Mouse (Mus musculus): ENCODE results near the gene Zfp322a. TPM values are rescaled to one million over a fixed set of nuclear protein-coding genes. Genes with fewer than 3 reads are reported as not detected.
"Not testable (repeated sequence)": the region's sequence is repeated elsewhere in the genome, so short reads cannot be mapped to it uniquely, and the experiment has no call there.

Zfp322a gene
- polyA plus RNA-seq, 1 experiment from 2014 or later: 59.9 TPM

DNA sequence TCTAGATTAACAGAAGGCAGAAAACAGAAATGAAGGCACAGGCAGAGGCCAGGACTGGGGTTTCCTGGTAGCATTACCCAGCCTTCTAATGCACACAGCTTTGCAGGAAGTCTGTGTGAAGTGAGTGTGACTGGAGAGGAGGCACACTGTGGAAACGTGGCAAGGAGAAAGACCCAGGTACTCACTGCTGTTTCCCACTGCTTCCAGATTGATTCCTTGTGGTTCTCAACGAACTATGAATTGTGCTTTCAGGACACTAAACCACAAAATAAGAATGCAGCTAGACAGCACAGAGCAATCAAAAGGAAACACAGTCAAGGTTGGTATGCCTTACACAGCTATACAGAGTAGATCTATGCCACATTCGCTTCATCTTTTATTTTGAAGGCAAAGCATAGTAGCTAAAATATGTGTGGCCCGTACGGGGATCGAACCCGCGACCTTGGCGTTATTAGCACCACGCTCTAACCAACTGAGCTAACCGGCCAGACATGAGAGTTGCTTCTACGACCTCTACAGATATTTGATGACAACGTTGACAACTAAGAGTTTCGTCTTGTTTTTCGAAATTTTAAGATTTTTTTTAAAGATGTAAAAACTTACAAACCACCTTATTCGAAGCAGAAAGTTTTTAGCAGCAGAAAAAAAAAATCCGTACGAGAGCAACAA, 60.2 kb downstream of the Zfp322a start:
- Histone ChIP-seq H3K4me3 (peak overlapping the region; percentile 65), H3K4me1 (peaks cover 29% of the 10 kb centered on the region), H3K27me3 (replicated peaks; ENCODE audit: low read depth, poor library complexity, severe bottlenecking) (peaks cover 45% of the 10 kb centered on the region)
- H3K9me3 ChIP-seq; H3K36me3 ChIP-seq (replicated peaks); H3K27ac ChIP-seq (replicated peaks): not testable (repeated sequence)
- WGBS: 2% methylated on average over 18 of the region's 18 CpGs
- DNase-seq (ENCODE audit: low spot score): peak; percentile 75

DNA sequence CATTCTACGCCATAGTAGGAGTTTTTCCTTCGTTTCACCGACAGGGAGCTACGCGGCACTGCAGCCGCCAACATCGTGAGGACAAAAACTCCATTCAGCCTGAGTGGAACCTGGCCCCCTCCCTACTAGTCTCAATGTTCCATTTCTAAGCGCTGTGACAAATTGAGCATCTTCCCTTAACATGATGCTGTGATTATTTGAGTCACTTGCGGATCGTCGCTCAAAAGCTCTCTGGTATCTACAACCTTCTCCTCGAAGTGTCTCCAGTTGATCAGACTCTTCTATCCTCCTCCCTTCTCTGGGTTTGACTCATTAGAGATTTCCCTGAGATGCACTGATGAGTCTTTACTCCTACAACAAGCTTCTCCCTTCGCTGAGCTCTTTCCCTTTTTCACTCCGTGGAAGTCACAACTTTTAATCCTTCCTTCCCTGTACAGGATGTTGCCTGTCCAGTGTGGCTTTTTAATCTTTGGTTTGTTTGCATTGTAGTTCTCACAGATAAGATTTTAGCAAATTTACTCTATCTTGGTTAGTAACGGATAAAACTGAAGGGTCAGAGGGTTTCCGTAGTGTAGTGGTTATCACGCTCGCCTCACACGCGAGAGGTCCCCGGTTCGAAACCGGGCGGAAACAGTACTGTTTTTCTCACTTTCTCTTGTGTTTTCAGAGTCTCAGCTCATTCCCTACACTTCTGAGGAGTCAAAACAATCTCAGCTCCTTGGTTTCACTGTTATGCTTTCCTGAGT, 61.8 kb downstream of the Zfp322a start:
- H3K27ac ChIP-seq (replicated peaks): peak overlapping the region; percentile 78
- DNase-seq (ENCODE audit: low spot score): peak; percentile 75
- H3K9me3 ChIP-seq: no peaks in the 10 kb centered on the region
- WGBS: under 1% methylated on average over 24 of the region's 24 CpGs
- peak overlapping the region; percentile 65 for H3K4me3 ChIP-seq
- no peaks in the 10 kb centered on the region for H3K36me3 ChIP-seq (replicated peaks)
- peaks cover 16% of the 10 kb centered on the region for H3K4me1 ChIP-seq
- H3K27me3 ChIP-seq (replicated peaks; ENCODE audit: low read depth, poor library complexity, severe bottlenecking): peaks cover 29% of the 10 kb centered on the region

DNA sequence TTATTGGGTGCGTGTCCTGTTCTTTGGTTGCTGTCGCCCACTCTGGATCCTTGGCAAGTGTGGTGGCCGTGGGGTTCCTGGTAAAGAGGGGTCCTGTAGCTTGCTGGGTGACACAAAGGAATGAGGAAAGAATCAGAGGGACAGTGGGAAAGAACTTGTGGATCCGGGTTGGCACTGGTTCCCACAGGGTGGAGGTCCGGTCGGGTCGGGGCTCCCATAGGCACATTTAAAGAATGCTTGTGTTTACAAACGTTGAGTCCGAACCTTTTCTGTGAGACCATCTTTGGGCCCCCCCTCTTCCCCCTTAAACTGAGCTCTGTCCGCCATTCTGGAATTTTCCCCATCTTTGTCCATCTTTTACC, 62.3 kb downstream of the Zfp322a start:
- WGBS: 8% methylated on average over 10 of the region's 10 CpGs
- H3K36me3 ChIP-seq (replicated peaks): no peaks in the 10 kb centered on the region
- H3K4me3 ChIP-seq: peak overlapping the region; percentile 65
- H3K9me3 ChIP-seq: no peaks in the 10 kb centered on the region
- H3K27ac ChIP-seq (replicated peaks): peak overlapping the region; percentile 78
- H3K27me3 ChIP-seq (replicated peaks; ENCODE audit: low read depth, poor library complexity, severe bottlenecking): peaks cover 24% of the 10 kb centered on the region
- DNase-seq (ENCODE audit: low spot score): peak; percentile 57
- peaks cover 18% of the 10 kb centered on the region for H3K4me1 ChIP-seq

Other genes with a start within 250 kb of the Zfp322a start
- not detected in 2 replicates for gene Vmn1r218, start 236.1 kb downstream of the Zfp322a start, polyA plus RNA-seq (2016; fragmentation: Nextera tagmentation; extraction: Ambion mirVana)
- gene Vmn1r219, start 209.9 kb downstream of the Zfp322a start, polyA plus RNA-seq (2016; fragmentation: Nextera tagmentation; extraction: Ambion mirVana): 0.04 and 0.06 TPM in 2 replicates
- gene Vmn1r220, start 181.2 kb downstream of the Zfp322a start, polyA plus RNA-seq (2016; fragmentation: Nextera tagmentation; extraction: Ambion mirVana): not detected in 2 replicates
- not detected in 2 replicates for gene Vmn1r221, start 155.1 kb downstream of the Zfp322a start, polyA plus RNA-seq (2016; fragmentation: Nextera tagmentation; extraction: Ambion mirVana)
- gene Vmn1r222, start 133.3 kb downstream of the Zfp322a start, polyA plus RNA-seq (2016; fragmentation: Nextera tagmentation; extraction: Ambion mirVana): not detected in 2 replicates
- not detected in 2 replicates for gene Vmn1r223, start 122.1 kb downstream of the Zfp322a start, polyA plus RNA-seq (2016; fragmentation: Nextera tagmentation; extraction: Ambion mirVana)
- 15.0 and 15.6 TPM in 2 replicates for gene Abt1, start 54.7 kb upstream of the Zfp322a start, polyA plus RNA-seq (2016; fragmentation: Nextera tagmentation; extraction: Ambion mirVana)
- 0.12 and 0.16 TPM in 2 replicates for gene Btn1a1, start 96.7 kb upstream of the Zfp322a start, polyA plus RNA-seq (2016; fragmentation: Nextera tagmentation; extraction: Ambion mirVana)
- gene Btn2a2, start 119.6 kb upstream of the Zfp322a start, polyA plus RNA-seq (2016; fragmentation: Nextera tagmentation; extraction: Ambion mirVana): 0.99 and 1.2 TPM in 2 replicates
- 2.7 and 3.0 TPM in 2 replicates for gene Hist1h4h, start 161.8 kb upstream of the Zfp322a start, polyA plus RNA-seq (2016; fragmentation: Nextera tagmentation; extraction: Ambion mirVana)
- gene Hist1h2af, start 164.7 kb upstream of the Zfp322a start, polyA plus RNA-seq (2016; fragmentation: Nextera tagmentation; extraction: Ambion mirVana): 4.8 and 5.5 TPM in 2 replicates
- 6.5 and 7.7 TPM in 2 replicates for gene Hist1h3g, start 166.2 kb upstream of the Zfp322a start, polyA plus RNA-seq (2016; fragmentation: Nextera tagmentation; extraction: Ambion mirVana)
- gene Hist1h2bh, start 174.2 kb upstream of the Zfp322a start, polyA plus RNA-seq (2016; fragmentation: Nextera tagmentation; extraction: Ambion mirVana): 1.1 TPM in 2 replicates
- gene Hist1h3f, start 174.8 kb upstream of the Zfp322a start, polyA plus RNA-seq (2016; fragmentation: Nextera tagmentation; extraction: Ambion mirVana): 0.97 and 1.2 TPM in 2 replicates
- 1.00 and 1.2 TPM in 2 replicates for gene Hist1h4f, start 182.4 kb upstream of the Zfp322a start, polyA plus RNA-seq (2016; fragmentation: Nextera tagmentation; extraction: Ambion mirVana)
- 0.58 and 0.60 TPM in 2 replicates for gene Hist1h1d, start 184.1 kb upstream of the Zfp322a start, polyA plus RNA-seq (2016; fragmentation: Nextera tagmentation; extraction: Ambion mirVana)
- 5.8 and 6.8 TPM in 2 replicates for gene Hist1h3e, start 193.2 kb upstream of the Zfp322a start, polyA plus RNA-seq (2016; fragmentation: Nextera tagmentation; extraction: Ambion mirVana)
- gene Hist1h2ae, start 202.0 kb upstream of the Zfp322a start, polyA plus RNA-seq (2016; fragmentation: Nextera tagmentation; extraction: Ambion mirVana): 96.8 and 97.7 TPM in 2 replicates
- gene Hist1h2bg, start 202.2 kb upstream of the Zfp322a start, polyA plus RNA-seq (2016; fragmentation: Nextera tagmentation; extraction: Ambion mirVana): 7.0 and 9.8 TPM in 2 replicates
- 4.0 and 4.8 TPM in 2 replicates for gene Hist1h2bf, start 205.0 kb upstream of the Zfp322a start, polyA plus RNA-seq (2016; fragmentation: Nextera tagmentation; extraction: Ambion mirVana)
- 0.97 and 3.8 TPM in 2 replicates for gene Hist1h2ad, start 205.2 kb upstream of the Zfp322a start, polyA plus RNA-seq (2016; fragmentation: Nextera tagmentation; extraction: Ambion mirVana)
- 9.3 and 10.5 TPM in 2 replicates for gene Hist1h3d, start 206.6 kb upstream of the Zfp322a start, polyA plus RNA-seq (2016; fragmentation: Nextera tagmentation; extraction: Ambion mirVana)
- 97.2 and 97.7 TPM in 2 replicates for gene Hist1h4d, start 212.4 kb upstream of the Zfp322a start, polyA plus RNA-seq (2016; fragmentation: Nextera tagmentation; extraction: Ambion mirVana)